Mouse (Mus musculus) gastrocnemius, adult 18-20 months (tissue): ENCODE results near the gene Mreg. TPM values are rescaled to one million over a fixed set of nuclear protein-coding genes. Genes with fewer than 3 reads are reported as not detected.
"Not testable (repeated sequence)": the region's sequence is repeated elsewhere in the genome, so short reads cannot be mapped to it uniquely, and the experiment has no call there.

Experiments
- DNase-seq: peaks from one replicate; pipeline ENCODE4 v3.0.0; 2021; ENCODE audit warnings: low spot score
- long read RNA-seq, 2 experiments: library from polyadenylated mRNA; stranded (forward); transcript quantifications; one replicate each; pipeline ENCODE4 v2.0.0; 2021
- total RNA-seq, 2 experiments: library from RNA; stranded (reverse); gene quantifications; 2 replicates each; pipeline ENCODE4 v1.2.3; 2021

Mreg gene
- total RNA-seq = 10 to 100 TPM; 49.9 to 54.3 TPM
- long read RNA-seq, experiment 1, transcript Mreg-201 (5 exons, 2,284 nt) = major isoform, 29 of 34 reads
- long read RNA-seq, experiment 1, partial matches to known transcripts = 1 of 34 reads
- long read RNA-seq, experiment 1, other reads (novel, unspliced or antisense) = 4 of 34 reads
- long read RNA-seq, experiment 2, transcript Mreg-201 (5 exons, 2,284 nt) = major isoform, 19 of 34 reads
- long read RNA-seq, experiment 2, partial matches to known transcripts = 0 of 34 reads
- long read RNA-seq, experiment 2, other reads (novel, unspliced or antisense) = 15 of 34 reads

- DNase-seq = peak; percentile 69
These were observed at the start of gene Mreg for GRCm38 (mm10) chr1:72211701-72212699. Mreg (minus strand) TSS chr1:72212307.

- no peak for DNase-seq
These were observed 44.5 kb upstream of the Mreg start for GRCm38 (mm10) chr1:72256381-72257256.

GRCm38 (mm10) chr1:72255854-72256175 is 43.7 kb upstream of the Mreg start:
- DNase-seq = no peak

- peak; percentile 10 for DNase-seq
These were observed 43.2 kb upstream of the Mreg start for GRCm38 (mm10) chr1:72255062-72255853.

- DNase-seq = peak; percentile 92
These were observed 42.5 kb upstream of the Mreg start for GRCm38 (mm10) chr1:72254545-72255061.

GRCm38 (mm10) chr1:72253881-72254491 is 41.9 kb upstream of the Mreg start:
- peak; percentile 15 for DNase-seq

GRCm38 (mm10) chr1:72251806-72252205 is 39.7 kb upstream of the Mreg start:
- DNase-seq = no peak

GRCm38 (mm10) chr1:72248226-72248737 is 36.2 kb upstream of the Mreg start:
- not testable (repeated sequence) for DNase-seq

GRCm38 (mm10) chr1:72244317-72245036 is 32.4 kb upstream of the Mreg start:
- DNase-seq = peak; percentile 14

GRCm38 (mm10) chr1:72243656-72244316 is 31.7 kb upstream of the Mreg start:
- peak; percentile 95 for DNase-seq

GRCm38 (mm10) chr1:72242581-72243143 is 30.6 kb upstream of the Mreg start:
- DNase-seq = no peak

- not testable (repeated sequence) for DNase-seq
These were observed 27.0 kb upstream of the Mreg start for GRCm38 (mm10) chr1:72239113-72239512.

- no peak for DNase-seq
These were observed 26.0 kb upstream of the Mreg start for GRCm38 (mm10) chr1:72238016-72238580.

GRCm38 (mm10) chr1:72237007-72237775 is 25.1 kb upstream of the Mreg start:
- peak; percentile 37 for DNase-seq

- peak; percentile 82 for DNase-seq
These were observed 24.4 kb upstream of the Mreg start for GRCm38 (mm10) chr1:72236363-72237006.

GRCm38 (mm10) chr1:72232592-72232991 is 20.5 kb upstream of the Mreg start:
- not testable (repeated sequence) for DNase-seq
